Mouse (Mus musculus) hindbrain, postnatal 0 days (tissue): Measurements from ENCODE around the gene Ttc39a. TPM values are rescaled to one million over a fixed set of nuclear protein-coding genes. Genes with fewer than 3 reads are reported as not detected.
"Not testable (repeated sequence)": the region's sequence is repeated elsewhere in the genome, so short reads cannot be mapped to it uniquely, and the experiment has no call there.

Experiments
- ATAC-seq: fragments of 200-750 bp; cut with Nextera tagmentation; 2 replicates; pipeline ENCODE4 v1.8.0; 2017; ENCODE audit warnings: mild to moderate bottlenecking, moderate TSS enrichment, moderate library complexity
- DNase-seq: peaks from one replicate; pipeline ENCODE4 v3.0.0-alpha.2; 2015; ENCODE audit warnings: low spot score
- H3K27ac ChIP-seq: fragments of 300-500 bp; sonication (generic); 2 replicates; pipeline ENCODE4 v1.5.1; 2014; ENCODE audit warnings: mild to moderate bottlenecking
- H3K27me3 ChIP-seq: fragments of 300-500 bp; sonication (generic); 2 replicates; pipeline ENCODE4 v1.6.1; 2014; ENCODE audit warnings: low read length, mixed read lengths; ENCODE audit not compliant: insufficient read depth
- H3K36me3 ChIP-seq: fragments of 300-500 bp; sonication (generic); 2 replicates; pipeline ENCODE4 v1.6.1; 2014; ENCODE audit warnings: low read length, mixed read lengths; ENCODE audit not compliant: insufficient read depth
- H3K4me1 ChIP-seq: fragments of 300-500 bp; sonication (generic); 2 replicates; pipeline ENCODE4 v1.6.1; 2014; ENCODE audit warnings: antibody characterized with exemption, low read length, mixed read lengths; ENCODE audit not compliant: insufficient read depth
- H3K4me2 ChIP-seq: fragments of 300-500 bp; sonication (generic); 2 replicates; pipeline ENCODE4 v1.6.1; 2014; ENCODE audit warnings: low read depth, mild to moderate bottlenecking, low read length, moderate library complexity, mixed read lengths
- H3K4me3 ChIP-seq: fragments of 300-500 bp; sonication (generic); 2 replicates; pipeline ENCODE4 v1.5.1; 2014; ENCODE audit warnings: low read length
- H3K9ac ChIP-seq: fragments of 300-500 bp; sonication (generic); replicated peaks from 2 replicates; pipeline ENCODE4 v1.6.1; 2014; ENCODE audit warnings: mild to moderate bottlenecking, low read length, moderate library complexity, mixed read lengths
- H3K9me3 ChIP-seq: fragments of 300-500 bp; sonication (generic); 2 replicates; pipeline ENCODE4 v1.6.1; 2016; ENCODE audit warnings: low read length, mixed read lengths
- CTCF ChIP-seq: IDR thresholded peaks from 2 replicates; pipeline ENCODE4 v1.5.1; 2016; ENCODE audit warnings: antibody characterized with exemption, control low read depth, low read depth
- WGBS: fragments of 180-500 bp; shearing (Covaris S2); extraction: QIAGEN DNeasy Blood & Tissue Kit; methylation state at CpG from one replicate; pipeline ENCODE4 v1.1.7; 2014; 5-methylcytosine and 5-hydroxymethylcytosine counted together
- polyA plus RNA-seq: library from polyadenylated mRNA; unstranded; fragments of >200 nt; fragmentation: Nextera tagmentation; extraction: Ambion mirVana; gene quantifications from 2 replicates; pipeline ENCODE4 v1.2.1, GENCODE M21; 2015
- total RNA-seq: library from RNA; depleted of rRNA; stranded (reverse); fragments of >200 nt; gene quantifications from 2 replicates; pipeline ENCODE4 v1.2.3, GENCODE M21; 2014

Ttc39a gene
- total and polyA plus RNA-seq, 2 experiments from 2014 or later = 6.4 to 6.8 TPM

- TF ChIP-seq CTCF = no peak
- Histone ChIP-seq H3K27me3 (no peaks in the 10 kb centered on the region), H3K36me3 (0 out of 2 replicates have a peak, but pooled peaks cover 4% of the 10 kb centered on the region), H3K9me3 (no peaks in the 10 kb centered on the region), H3K9ac (peak overlapping the region; percentile 35; the same call in 1 of the 2 replicates), H3K4me3 (0 out of 2 replicates have a peak overlapping the region, but pooled peaks have one; percentile 14), H3K4me2 (peak overlapping the region; percentile 49), H3K4me1 (no peaks in the 10 kb centered on the region), H3K27ac (no peak overlapping the region)
- WGBS = 41% methylated on average over 13 of the region's 13 CpGs
- DNase-seq (no peak), ATAC-seq (peak; percentile 40; the same call in 1 of the 2 replicates)
Measured at GRCm38 (mm10) chr4:109394314-109395074, 11.9 kb upstream of the Ttc39a start.

GRCm38 (mm10) chr4:109400366-109400980, 6.0 kb upstream of the Ttc39a start:
- no peak overlapping the region for H3K9ac ChIP-seq
- no peak overlapping the region for H3K4me3 ChIP-seq
- WGBS = 66% methylated on average over 10 of the region's 10 CpGs
- no peak overlapping the region for H3K4me2 ChIP-seq
- H3K27me3 ChIP-seq = no peaks in the 10 kb centered on the region
- no peaks in the 10 kb centered on the region for H3K4me1 ChIP-seq
- no peak for DNase-seq
- H3K9me3 ChIP-seq = no peaks in the 10 kb centered on the region
- no peaks in the 10 kb centered on the region for H3K36me3 ChIP-seq
- no peak for ATAC-seq
- H3K27ac ChIP-seq = no peak overlapping the region
- no peak for TF ChIP-seq CTCF

GRCm38 (mm10) chr4:109401176-109401689, 5.2 kb upstream of the Ttc39a start:
- WGBS = 78% methylated on average over 5 of the region's 5 CpGs
- Histone ChIP-seq H3K9ac (no peak overlapping the region), H3K4me3 (no peak overlapping the region), H3K9me3 (no peaks in the 10 kb centered on the region), H3K36me3 (no peaks in the 10 kb centered on the region), H3K27ac (no peak overlapping the region), H3K27me3 (no peaks in the 10 kb centered on the region), H3K4me2 (no peak overlapping the region), H3K4me1 (peaks cover 4% of the 10 kb centered on the region; the same call in 1 of the 2 replicates)
- TF ChIP-seq CTCF = peak; percentile 50; the same call in 1 of the 2 replicates
- ATAC-seq = no peak
- no peak for DNase-seq

GRCm38 (mm10) chr4:109404908-109405307, 1.5 kb upstream of the Ttc39a start:
- DNase-seq, H3K4me2 ChIP-seq, H3K4me3 ChIP-seq, H3K9me3 ChIP-seq, H3K9ac ChIP-seq, H3K27ac ChIP-seq, H3K4me1 ChIP-seq, ATAC-seq, H3K27me3 ChIP-seq, H3K36me3 ChIP-seq: not testable (repeated sequence)
- WGBS = 93% methylated on average over 3 of the region's 3 CpGs
- peak; percentile 9; the same call in 1 of the 2 replicates for TF ChIP-seq CTCF

GRCm38 (mm10) chr4:109405415-109405814, 1.0 kb upstream of the Ttc39a start:
- H3K4me2 ChIP-seq = peak overlapping the region; percentile 99; the same call in 1 of the 2 replicates

GRCm38 (mm10) chr4:109406054-109406485, 353 bp upstream of the Ttc39a start:
- H3K9ac ChIP-seq = peak overlapping the region; percentile 77; the same call in 1 of the 2 replicates
- H3K4me2 ChIP-seq = peak overlapping the region; percentile 99
- no peaks in the 10 kb centered on the region for H3K27me3 ChIP-seq
- ATAC-seq = peak; percentile 76
- WGBS = 6% methylated on average over 3 of the region's 3 CpGs
- DNase-seq = peak; percentile 69
- H3K4me1 ChIP-seq = peaks cover 9% of the 10 kb centered on the region; the same call in 1 of the 2 replicates
- no peaks in the 10 kb centered on the region for H3K36me3 ChIP-seq
- peak overlapping the region; percentile 63 for H3K4me3 ChIP-seq
- no peaks in the 10 kb centered on the region for H3K9me3 ChIP-seq
- TF ChIP-seq CTCF = no peak
- H3K27ac ChIP-seq = peak overlapping the region; percentile 60; the same call in 1 of the 2 replicates

More at GRCm38 (mm10) chr4:109405415-109405814, 1.0 kb upstream of the Ttc39a start:
- no peaks in the 10 kb centered on the region for H3K36me3 ChIP-seq
- H3K4me3 ChIP-seq = no peak overlapping the region
- no peak for TF ChIP-seq CTCF
- WGBS = 44% methylated on average over 8 of the region's 8 CpGs
- H3K27me3 ChIP-seq = no peaks in the 10 kb centered on the region
- no peaks in the 10 kb centered on the region for H3K9me3 ChIP-seq
- H3K4me1 ChIP-seq = peaks cover 9% of the 10 kb centered on the region; the same call in 1 of the 2 replicates
- ATAC-seq (no peak), DNase-seq (no peak)
- no peak overlapping the region for H3K27ac ChIP-seq
- no peak overlapping the region for H3K9ac ChIP-seq
